Mouse (Mus musculus) spleen, postnatal 36 days (tissue): Measurements from ENCODE around the gene Olfr215.
"Not testable (repeated sequence)": the region's sequence is repeated elsewhere in the genome, so short reads cannot be mapped to it uniquely, and the experiment has no call there.

Experiments used
- DNase-seq, 2 experiments: peaks; one replicate each; pipeline ENCODE4 v3.0.0; 2022; ENCODE audit warnings: low spot score in 2 of 2, mixed read lengths in 1 of 2

The Olfr215 gene

GRCm38 (mm10) chr6:116584095-116584494 lies at the start of gene Olfr215:
Gene Olfr215, minus strand, starts transcription at chr6:116584195.
- no peak for DNase-seq

DNA sequence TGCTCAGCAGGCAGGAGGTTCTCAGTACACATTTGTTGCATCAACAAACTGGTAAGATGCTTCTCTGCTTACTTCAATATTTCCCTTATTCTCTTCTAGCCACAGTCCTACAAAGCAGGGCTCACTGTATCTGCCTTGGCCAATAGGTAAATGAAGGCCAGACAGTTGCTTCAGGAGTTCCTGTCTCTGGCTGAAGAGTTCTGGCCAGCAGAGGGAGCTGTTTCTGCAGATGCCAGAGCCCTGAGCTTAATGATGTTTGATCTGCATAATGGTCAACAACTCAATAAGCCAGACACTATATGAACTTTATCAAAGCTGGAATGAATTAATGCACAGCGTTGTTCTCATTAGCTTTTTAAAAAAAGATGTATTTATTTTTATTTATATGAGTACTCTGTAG lies 48.1 kb upstream of the Olfr215 start:
- peak; percentile 68 to 69 for DNase-seq

DNA sequence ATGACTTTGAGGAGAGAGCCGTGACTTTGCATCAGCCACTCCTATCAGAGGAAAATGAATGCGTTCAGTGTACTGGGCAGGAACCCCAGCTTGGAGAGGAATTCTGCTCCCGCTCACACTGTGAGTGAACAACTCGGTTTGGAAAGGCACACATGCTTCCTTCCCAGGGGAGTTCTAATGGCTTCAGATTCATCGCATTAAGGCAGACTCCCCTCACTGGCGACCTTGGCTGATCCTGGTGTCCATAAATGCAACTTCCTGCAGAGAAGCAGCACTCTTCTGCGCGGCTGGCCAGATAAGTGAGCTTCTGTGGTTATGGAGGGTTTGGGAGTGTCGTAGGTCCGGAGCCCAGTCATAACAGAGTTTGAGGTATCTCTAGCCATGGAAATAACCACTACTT lies 45.8 kb upstream of the Olfr215 start:
- no peak for DNase-seq

- DNase-seq, result peak; percentile 46 to 54
These were observed 44.7 kb upstream of the Olfr215 start, which contains the start of gene Zfp422 for GRCm38 (mm10) chr6:116628539-116629171. Gene Zfp422, minus strand, starts transcription at chr6:116628999.

DNA sequence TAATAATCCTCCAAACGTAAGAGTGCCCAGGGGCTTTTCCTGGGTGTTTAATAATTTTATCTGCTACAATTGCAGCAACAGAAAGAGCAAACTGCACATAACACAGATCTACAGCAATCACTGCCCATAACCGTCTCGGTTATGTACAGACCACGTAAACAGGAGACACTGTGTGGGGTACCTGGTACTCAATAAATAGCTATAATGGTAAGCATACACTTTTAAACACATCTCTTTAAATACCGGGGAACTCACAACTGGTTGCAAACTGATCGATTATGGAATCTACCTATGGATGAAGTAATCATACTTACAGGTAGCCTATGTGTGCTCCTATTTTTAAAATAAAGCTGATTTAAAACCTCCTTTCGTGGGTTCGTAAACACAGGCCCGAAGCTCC lies 44.1 kb upstream of the Olfr215 start:
- DNase-seq, result no peak

DNA sequence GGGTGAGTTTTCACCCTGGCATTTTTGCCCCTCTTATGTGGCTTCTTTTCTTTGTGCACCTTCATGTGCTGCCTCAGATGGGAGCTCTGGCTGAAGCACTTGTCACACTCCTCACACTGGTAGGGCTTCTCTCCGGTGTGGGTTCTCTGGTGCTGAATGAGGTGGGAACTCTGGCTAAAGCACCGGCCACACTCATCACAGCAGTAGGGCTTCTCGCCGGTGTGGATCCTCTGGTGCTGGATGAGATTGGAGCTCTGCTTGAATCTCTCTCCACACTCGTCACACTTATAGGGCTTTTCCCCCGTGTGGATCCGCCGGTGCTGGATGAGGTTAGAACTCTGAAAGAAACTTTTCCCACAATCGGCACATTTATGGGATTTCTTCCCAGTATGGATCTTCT lies 42.4 kb upstream of the Olfr215 start:
- not testable (repeated sequence) for DNase-seq

DNA sequence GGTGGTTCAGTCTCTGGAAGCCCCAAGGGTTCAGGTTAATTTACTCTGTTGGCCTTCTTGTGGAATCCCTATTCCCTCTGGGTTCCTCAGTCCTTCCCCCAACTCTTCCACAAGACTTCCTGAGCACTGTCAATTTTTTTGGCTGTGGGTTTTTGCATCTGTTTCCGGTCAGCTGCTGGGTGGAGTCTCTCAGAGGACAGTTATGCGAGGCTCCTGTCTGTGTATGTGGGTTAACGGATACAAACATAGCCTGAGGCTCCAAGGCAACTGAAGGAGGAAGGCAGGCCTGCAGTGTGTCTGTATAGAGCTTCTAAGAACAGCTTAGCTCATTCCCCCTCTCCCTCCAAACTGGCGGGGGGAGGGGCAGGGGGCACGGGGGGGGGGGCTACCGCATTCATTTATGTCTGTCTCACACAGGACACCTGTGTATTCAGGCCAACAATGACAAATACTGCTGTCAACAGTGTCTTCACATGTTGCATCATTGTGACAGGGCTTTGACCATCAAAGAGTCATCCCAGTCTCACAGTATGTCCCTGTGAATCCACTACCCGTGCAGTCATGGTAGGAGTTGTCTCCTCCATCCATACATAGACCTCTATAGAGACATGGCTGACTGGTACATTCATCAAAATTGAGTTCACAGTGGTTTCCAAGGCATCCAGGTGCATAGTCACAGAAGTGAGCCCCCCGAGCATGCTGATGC lies 37.5 kb upstream of the Olfr215 start:
- DNase-seq, result no peak

DNA sequence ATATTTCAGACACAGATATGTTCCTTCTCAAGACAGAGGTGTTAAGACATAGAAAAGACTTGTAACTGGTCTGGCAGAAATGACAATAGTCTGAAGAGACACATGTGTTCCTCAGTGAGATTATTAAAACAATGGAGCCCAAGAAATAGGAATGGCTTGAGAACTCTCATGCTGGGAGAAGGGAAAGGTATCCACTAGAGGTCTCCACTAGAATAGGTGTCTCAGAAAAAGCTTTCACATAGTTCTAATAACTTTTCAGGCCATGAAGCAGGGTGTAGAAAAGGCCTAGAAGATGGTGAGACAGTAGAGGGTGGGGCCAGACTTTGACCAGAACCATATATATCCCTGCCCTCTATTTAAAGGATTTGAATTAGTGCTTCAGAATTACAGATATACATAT lies 34.1 kb upstream of the Olfr215 start:
- no peak for DNase-seq

GRCm38 (mm10) chr6:116615719-116616118 lies 31.7 kb upstream of the Olfr215 start:
- DNase-seq, result no peak

- no peak for DNase-seq
These were observed 23.2 kb upstream of the Olfr215 start for GRCm38 (mm10) chr6:116607230-116607629.

- DNase-seq, result not testable (repeated sequence)
These were observed 17.0 kb upstream of the Olfr215 start for GRCm38 (mm10) chr6:116600969-116601368.

- peak in 1 of 2 experiments; percentile 6 for DNase-seq
These were observed 14.2 kb downstream of the Olfr215 start for GRCm38 (mm10) chr6:116569834-116570233.

DNA sequence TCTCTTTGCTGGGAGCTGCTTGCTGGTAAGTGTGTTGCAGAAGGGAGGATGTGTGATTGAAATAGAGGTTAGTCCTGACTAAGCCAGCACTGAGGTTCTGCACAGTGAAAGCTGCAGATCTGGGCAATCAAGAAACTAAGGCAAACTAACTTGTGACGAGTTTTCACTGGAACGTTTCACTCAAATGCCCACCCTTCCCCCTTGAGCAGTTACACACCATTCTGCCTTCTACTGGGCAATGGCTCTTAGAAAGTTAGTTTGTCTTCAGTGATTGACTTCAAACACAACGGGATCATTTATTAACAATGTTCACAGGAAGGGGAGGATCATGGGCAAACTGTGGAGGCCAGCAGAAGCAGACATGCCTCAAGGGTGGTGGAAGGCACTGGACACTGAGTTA lies 29.0 kb downstream of the Olfr215 start:
- DNase-seq, result no peak

DNA sequence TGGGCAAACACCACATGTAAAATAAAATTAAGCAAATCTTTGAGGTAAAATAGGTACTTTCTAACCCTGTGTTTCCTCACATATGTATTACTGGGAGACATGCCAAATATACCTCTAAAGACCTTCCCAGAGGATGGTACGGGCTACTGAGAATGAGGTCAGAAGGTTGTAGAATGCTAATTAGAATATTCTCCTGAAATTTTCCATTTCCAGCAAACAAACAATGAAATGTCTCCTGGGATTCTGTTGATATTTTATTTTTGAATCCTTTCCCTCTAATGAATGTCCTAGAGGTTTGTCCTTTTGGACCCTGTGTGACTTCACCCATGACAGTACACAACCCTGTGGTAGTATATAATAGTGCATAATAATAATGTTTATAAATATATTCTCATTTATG lies 30.1 kb downstream of the Olfr215 start, which contains the start of gene Olfr214:
Gene Olfr214 (plus strand): TSS at position 301 of the 400 bp plus-strand sequence.
- no peak for DNase-seq

DNA sequence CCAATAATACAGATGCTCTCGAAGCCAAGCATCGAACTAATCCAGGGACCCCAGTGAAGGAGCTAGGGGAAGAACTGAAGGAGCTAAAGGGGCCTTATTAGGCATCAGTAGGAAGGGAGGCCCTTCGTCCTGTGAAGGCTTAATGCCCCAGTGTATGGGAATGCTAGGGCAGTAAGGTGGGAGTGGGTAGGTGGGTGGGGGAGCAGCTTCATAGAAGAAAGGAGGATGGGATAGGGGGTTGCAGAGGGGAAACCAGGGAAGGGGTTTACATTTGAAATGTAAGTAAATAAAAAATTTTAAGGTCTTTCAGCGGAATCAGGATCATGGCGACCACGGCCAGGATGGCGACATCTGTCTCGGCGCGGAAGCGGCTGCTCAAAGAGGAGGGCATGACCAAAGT lies 33.2 kb downstream of the Olfr215 start, which contains the start of gene Gm5580:
Gene Gm5580 (plus strand): TSS at position 301 of the 400 bp plus-strand sequence.
- not testable (repeated sequence) for DNase-seq

GRCm38 (mm10) chr6:116542500-116542899 lies 41.5 kb downstream of the Olfr215 start:
- DNase-seq, result no peak

- DNase-seq, result no peak
These were observed 45.8 kb downstream of the Olfr215 start, which contains the start of gene Olfr213 for GRCm38 (mm10) chr6:116538156-116538555. Gene Olfr213, plus strand, starts transcription at chr6:116538456.
